Mouse (Mus musculus): ENCODE data around the gene Lsamp. TPM values are rescaled to one million over a fixed set of nuclear protein-coding genes. Genes with fewer than 3 reads are reported as not detected.

The Lsamp gene
- polyA plus RNA-seq, 1 experiment, result 0.31 TPM

- Histone ChIP-seq H3K4me3 (ENCODE audit: control insufficient read depth, low read depth, low read length) (no peak overlapping the region), H3K36me3 (ENCODE audit: control insufficient read depth, insufficient read depth, low read length) (no peaks in the 10 kb centered on the region), H3K27me3 (ENCODE audit: control insufficient read depth, insufficient read depth, low read length) (no peaks in the 10 kb centered on the region), H3K4me1 (ENCODE audit: control insufficient read depth, insufficient read depth, low read length) (no peaks in the 10 kb centered on the region), H3K27ac (ENCODE audit: control insufficient read depth, insufficient read depth, low read depth, low read length) (no peak overlapping the region)
- TF ChIP-seq CTCF (IDR thresholded peaks at IDR 0.05; ENCODE audit: control insufficient read depth, insufficient read depth, insufficient replicate concordance, low read depth, low read length) (no peak), POLR2A (IDR thresholded peaks at IDR 0.05; ENCODE audit: control insufficient read depth, low read depth, low read length) (no peak)
Measured at GRCm38 (mm10) chr16:41834637-41835036, 1850.5 kb downstream of the Lsamp start.

- Histone ChIP-seq H3K27ac (ENCODE audit: control insufficient read depth, insufficient read depth, low read depth, low read length) (no peak overlapping the region), H3K36me3 (ENCODE audit: control insufficient read depth, insufficient read depth, low read length) (no peaks in the 10 kb centered on the region), H3K4me1 (ENCODE audit: control insufficient read depth, insufficient read depth, low read length) (no peaks in the 10 kb centered on the region), H3K27me3 (ENCODE audit: control insufficient read depth, insufficient read depth, low read length) (no peaks in the 10 kb centered on the region), H3K4me3 (ENCODE audit: control insufficient read depth, low read depth, low read length) (no peak overlapping the region)
- TF ChIP-seq CTCF (IDR thresholded peaks at IDR 0.05; ENCODE audit: control insufficient read depth, insufficient read depth, insufficient replicate concordance, low read depth, low read length) (no peak), POLR2A (IDR thresholded peaks at IDR 0.05; ENCODE audit: control insufficient read depth, low read depth, low read length) (no peak)
Measured at GRCm38 (mm10) chr16:41835745-41836144, 1851.6 kb downstream of the Lsamp start.

GRCm38 (mm10) chr16:41839751-41840404, 1855.7 kb downstream of the Lsamp start:
- no peaks in the 10 kb centered on the region for H3K36me3 ChIP-seq (ENCODE audit: control insufficient read depth, insufficient read depth, low read length)
- no peak overlapping the region for H3K27ac ChIP-seq (ENCODE audit: control insufficient read depth, insufficient read depth, low read depth, low read length)
- H3K27me3 ChIP-seq (ENCODE audit: control insufficient read depth, insufficient read depth, low read length), result no peaks in the 10 kb centered on the region
- no peak overlapping the region for H3K4me3 ChIP-seq (ENCODE audit: control insufficient read depth, low read depth, low read length)
- no peaks in the 10 kb centered on the region for H3K4me1 ChIP-seq (ENCODE audit: control insufficient read depth, insufficient read depth, low read length)
- TF ChIP-seq POLR2A (IDR thresholded peaks at IDR 0.05; ENCODE audit: control insufficient read depth, low read depth, low read length) (no peak), CTCF (IDR thresholded peaks at IDR 0.05; ENCODE audit: control insufficient read depth, insufficient read depth, insufficient replicate concordance, low read depth, low read length) (no peak)

GRCm38 (mm10) chr16:41846903-41847302, 1862.7 kb downstream of the Lsamp start:
- Histone ChIP-seq H3K27ac (ENCODE audit: control insufficient read depth, insufficient read depth, low read depth, low read length) (no peak overlapping the region), H3K4me3 (ENCODE audit: control insufficient read depth, low read depth, low read length) (no peak overlapping the region)

DNA sequence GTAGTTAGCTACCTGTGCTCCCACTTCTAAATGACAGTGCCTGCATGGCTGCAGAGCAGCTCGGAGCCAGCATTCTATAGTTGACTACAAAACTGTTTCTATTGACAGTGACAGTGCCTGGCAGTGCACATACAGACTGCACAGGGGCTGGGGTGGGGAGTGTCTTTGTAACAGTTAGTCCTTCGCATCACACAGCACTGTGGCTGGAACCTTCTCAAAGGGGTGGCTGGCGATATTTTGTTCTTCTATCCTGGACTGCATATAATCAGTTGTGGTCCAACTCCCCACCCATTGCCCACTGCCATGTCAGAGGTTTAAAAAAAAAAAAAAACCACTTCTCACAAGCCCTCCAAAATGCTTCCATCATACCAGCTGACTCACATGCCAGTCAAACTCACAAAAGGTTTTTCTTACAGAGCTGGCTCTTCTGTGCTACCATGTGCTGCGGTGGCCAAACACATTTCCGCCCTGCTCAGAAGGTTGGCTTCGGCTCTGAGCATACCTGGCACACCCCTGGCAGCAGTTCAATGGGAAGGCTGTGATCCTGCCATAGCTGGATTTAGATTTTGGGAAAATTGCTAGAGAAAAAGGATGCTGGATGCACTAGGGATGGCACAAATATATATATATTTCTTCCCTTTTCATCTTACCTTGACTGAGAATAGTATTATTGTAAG, 1887.9 kb downstream of the Lsamp start:
- no peaks in the 10 kb centered on the region for H3K4me1 ChIP-seq (ENCODE audit: control insufficient read depth, insufficient read depth, low read length)
- H3K36me3 ChIP-seq (ENCODE audit: control insufficient read depth, insufficient read depth, low read length), result no peaks in the 10 kb centered on the region
- no peaks in the 10 kb centered on the region for H3K27me3 ChIP-seq (ENCODE audit: control insufficient read depth, insufficient read depth, low read length)

More at GRCm38 (mm10) chr16:41846903-41847302, 1862.7 kb downstream of the Lsamp start:
- TF ChIP-seq CTCF (IDR thresholded peaks at IDR 0.05; ENCODE audit: control insufficient read depth, insufficient read depth, insufficient replicate concordance, low read depth, low read length) (no peak), POLR2A (IDR thresholded peaks at IDR 0.05; ENCODE audit: control insufficient read depth, low read depth, low read length) (no peak)
- Histone ChIP-seq H3K4me1 (ENCODE audit: control insufficient read depth, insufficient read depth, low read length) (no peaks in the 10 kb centered on the region), H3K27me3 (ENCODE audit: control insufficient read depth, insufficient read depth, low read length) (no peaks in the 10 kb centered on the region), H3K36me3 (ENCODE audit: control insufficient read depth, insufficient read depth, low read length) (no peaks in the 10 kb centered on the region)

GRCm38 (mm10) chr16:41888546-41889165, 1904.5 kb downstream of the Lsamp start:
- H3K4me1 ChIP-seq (ENCODE audit: control insufficient read depth, insufficient read depth, low read length), result peaks cover 4% of the 10 kb centered on the region
- TF ChIP-seq CTCF (IDR thresholded peaks at IDR 0.05; ENCODE audit: control insufficient read depth, insufficient read depth, insufficient replicate concordance, low read depth, low read length), result no peak
- TF ChIP-seq POLR2A (IDR thresholded peaks at IDR 0.05; ENCODE audit: control insufficient read depth, low read depth, low read length), result no peak
- H3K36me3 ChIP-seq (ENCODE audit: control insufficient read depth, insufficient read depth, low read length), result no peaks in the 10 kb centered on the region

More for the DNA sequence above, 1887.9 kb downstream of the Lsamp start:
- no peak for TF ChIP-seq POLR2A (IDR thresholded peaks at IDR 0.05; ENCODE audit: control insufficient read depth, low read depth, low read length)
- TF ChIP-seq CTCF (IDR thresholded peaks at IDR 0.05; ENCODE audit: control insufficient read depth, insufficient read depth, insufficient replicate concordance, low read depth, low read length), result no peak
- H3K4me3 ChIP-seq (ENCODE audit: control insufficient read depth, low read depth, low read length), result no peak overlapping the region
- no peak overlapping the region for H3K27ac ChIP-seq (ENCODE audit: control insufficient read depth, insufficient read depth, low read depth, low read length)

GRCm38 (mm10) chr16:41900783-41901182, 1916.6 kb downstream of the Lsamp start:
- Histone ChIP-seq H3K27ac (ENCODE audit: control insufficient read depth, insufficient read depth, low read depth, low read length) (no peak overlapping the region), H3K4me3 (ENCODE audit: control insufficient read depth, low read depth, low read length) (no peak overlapping the region), H3K36me3 (ENCODE audit: control insufficient read depth, insufficient read depth, low read length) (no peaks in the 10 kb centered on the region), H3K27me3 (ENCODE audit: control insufficient read depth, insufficient read depth, low read length) (no peaks in the 10 kb centered on the region), H3K4me1 (ENCODE audit: control insufficient read depth, insufficient read depth, low read length) (no peaks in the 10 kb centered on the region)
- no peak for TF ChIP-seq POLR2A (IDR thresholded peaks at IDR 0.05; ENCODE audit: control insufficient read depth, low read depth, low read length)
- TF ChIP-seq CTCF (IDR thresholded peaks at IDR 0.05; ENCODE audit: control insufficient read depth, insufficient read depth, insufficient replicate concordance, low read depth, low read length), result no peak

More at GRCm38 (mm10) chr16:41888546-41889165, 1904.5 kb downstream of the Lsamp start:
- Histone ChIP-seq H3K4me3 (ENCODE audit: control insufficient read depth, low read depth, low read length) (no peak overlapping the region), H3K27me3 (ENCODE audit: control insufficient read depth, insufficient read depth, low read length) (no peaks in the 10 kb centered on the region), H3K27ac (ENCODE audit: control insufficient read depth, insufficient read depth, low read depth, low read length) (no peak overlapping the region)
